Mouse (Mus musculus) kidney, embryonic 14.5 days (tissue): ENCODE results near the gene Ntng1. TPM values are rescaled to one million over a fixed set of nuclear protein-coding genes. Genes with fewer than 3 reads are reported as not detected.

Source experiments
- ATAC-seq: fragments of 200-750 bp; cut with Nextera tagmentation; 2 replicates; pipeline ENCODE4 v1.8.0; 2017; ENCODE audit warnings: moderate number of reproducible peaks, mild to moderate bottlenecking, moderate TSS enrichment, moderate library complexity; ENCODE audit not compliant: low FRiP score, low TSS enrichment
- H3K27ac ChIP-seq: fragments of 300-500 bp; sonication (generic); 2 replicates; pipeline ENCODE4 v1.5.1; 2014; ENCODE audit warnings: low read depth, mild to moderate bottlenecking, low read length, moderate library complexity, mixed read lengths
- H3K27me3 ChIP-seq: fragments of 300-500 bp; sonication (generic); 2 replicates; pipeline ENCODE4 v1.6.1; 2014; ENCODE audit warnings: mild to moderate bottlenecking, low read length; ENCODE audit not compliant: control insufficient read depth, insufficient read depth
- H3K36me3 ChIP-seq: fragments of 300-500 bp; sonication (generic); 2 replicates; pipeline ENCODE4 v1.6.1; 2014; ENCODE audit warnings: low read length, mixed read lengths; ENCODE audit not compliant: control insufficient read depth, insufficient read depth
- H3K4me1 ChIP-seq: fragments of 300-500 bp; sonication (generic); 2 replicates; pipeline ENCODE4 v1.6.1; 2014; ENCODE audit warnings: low read length, mixed read lengths; ENCODE audit not compliant: control insufficient read depth, insufficient read depth
- H3K4me2 ChIP-seq: fragments of 300-500 bp; sonication (generic); replicated peaks from 2 replicates; pipeline ENCODE4 v1.6.1; 2014; ENCODE audit warnings: low read depth, mild to moderate bottlenecking, low read length
- H3K4me3 ChIP-seq: fragments of 300-500 bp; sonication (generic); 2 replicates; pipeline ENCODE4 v1.5.1; 2014; ENCODE audit warnings: mild to moderate bottlenecking, low read length
- H3K9ac ChIP-seq: fragments of 300-500 bp; sonication (generic); 2 replicates; pipeline ENCODE4 v1.6.1; 2014; ENCODE audit warnings: low read depth, mild to moderate bottlenecking, low read length, moderate library complexity
- H3K9me3 ChIP-seq: fragments of 300-500 bp; sonication (generic); 2 replicates; pipeline ENCODE4 v1.6.1; 2016; ENCODE audit warnings: low read length; ENCODE audit not compliant: control insufficient read depth
- WGBS: fragments of 180-500 bp; shearing (Covaris S2); extraction: QIAGEN DNeasy Blood & Tissue Kit; methylation state at CpG from one replicate; pipeline ENCODE4 v1.1.7; 2014; 5-methylcytosine and 5-hydroxymethylcytosine counted together
- polyA plus RNA-seq: library from polyadenylated mRNA; unstranded; fragments of >200 nt; fragmentation: Nextera tagmentation; extraction: Ambion mirVana; gene quantifications from 2 replicates; pipeline ENCODE4 v1.2.1, GENCODE M21; 2014

Gene Ntng1
- polyA plus RNA-seq: 2.3 and 3.0 TPM in 2 replicates

- under 1% methylated on average over 52 of the region's 52 CpGs for WGBS
- Histone ChIP-seq H3K27ac (no peak within 1 kb of the TSS), H3K4me2 (peak within 1 kb of the TSS; percentile 97), H3K9me3 (no peaks in the 10 kb centered on the region), H3K4me3 (peak within 1 kb of the TSS; percentile 56), H3K9ac (peak within 1 kb of the TSS; percentile 51; the same call in 1 of the 2 replicates), H3K4me1 (no peaks in the 10 kb centered on the region), H3K27me3 (peaks cover 19% of the 10 kb centered on the region), H3K36me3 (no peaks in the 10 kb centered on the region)
- peak; percentile 65 for ATAC-seq
These were observed at the start of gene Ntng1 for GRCm38 (mm10) chr3:110143206-110144061. Gene Ntng1 (minus strand): TSS chr3:110144011.

- Histone ChIP-seq H3K9me3 (no peaks in the 10 kb centered on the region), H3K4me3 (no peak overlapping the region), H3K27ac (no peak overlapping the region), H3K4me2 (no peak overlapping the region), H3K4me1 (no peaks in the 10 kb centered on the region), H3K9ac (no peak overlapping the region), H3K36me3 (no peaks in the 10 kb centered on the region), H3K27me3 (no peaks in the 10 kb centered on the region)
- ATAC-seq: no peak
- WGBS: 77% methylated on average over 5 of the region's 5 CpGs
These were observed 43.7 kb upstream of the Ntng1 start for GRCm38 (mm10) chr3:110187401-110187948.

GRCm38 (mm10) chr3:110149089-110149488 is 5.3 kb upstream of the Ntng1 start:
- peaks cover 9% of the 10 kb centered on the region for H3K27me3 ChIP-seq
- H3K4me1 ChIP-seq: no peaks in the 10 kb centered on the region
- ATAC-seq: no peak
- H3K9me3 ChIP-seq: no peaks in the 10 kb centered on the region
- no peak overlapping the region for H3K4me2 ChIP-seq
- H3K9ac ChIP-seq: no peak overlapping the region
- WGBS: 80% methylated on average over 7 of the region's 7 CpGs
- H3K36me3 ChIP-seq: no peaks in the 10 kb centered on the region
- no peak overlapping the region for H3K27ac ChIP-seq
- no peak overlapping the region for H3K4me3 ChIP-seq

- Histone ChIP-seq H3K27me3 (peaks cover 19% of the 10 kb centered on the region), H3K27ac (no peak overlapping the region), H3K9me3 (no peaks in the 10 kb centered on the region), H3K36me3 (no peaks in the 10 kb centered on the region), H3K4me1 (no peaks in the 10 kb centered on the region), H3K4me3 (no peak overlapping the region), H3K9ac (no peak overlapping the region), H3K4me2 (no peak overlapping the region)
- no peak for ATAC-seq
- WGBS: 45% methylated on average over 6 of the region's 6 CpGs
These were observed 667 bp upstream of the Ntng1 start for GRCm38 (mm10) chr3:110144301-110145055.

- no peak overlapping the region for H3K27ac ChIP-seq
- ATAC-seq: peak; percentile 78
- no peaks in the 10 kb centered on the region for H3K36me3 ChIP-seq
- under 1% methylated on average over 70 of the region's 77 CpGs for WGBS
- peaks cover 19% of the 10 kb centered on the region for H3K27me3 ChIP-seq
- H3K4me1 ChIP-seq: no peaks in the 10 kb centered on the region
- H3K9ac ChIP-seq: peak overlapping the region; percentile 51
- peak overlapping the region; percentile 97 for H3K4me2 ChIP-seq
- no peaks in the 10 kb centered on the region for H3K9me3 ChIP-seq
- H3K4me3 ChIP-seq: peak overlapping the region; percentile 56
These were observed 1.3 kb downstream of the Ntng1 start for GRCm38 (mm10) chr3:110142314-110143205.

GRCm38 (mm10) chr3:110141351-110142302 is 2.2 kb downstream of the Ntng1 start:
- H3K9me3 ChIP-seq: no peaks in the 10 kb centered on the region
- no peaks in the 10 kb centered on the region for H3K4me1 ChIP-seq
- H3K9ac ChIP-seq: peak overlapping the region; percentile 51
- WGBS: 5% methylated on average over 13 of the region's 13 CpGs
- ATAC-seq: peak; percentile 32; the same call in 1 of the 2 replicates
- peak overlapping the region; percentile 97 for H3K4me2 ChIP-seq
- H3K36me3 ChIP-seq: no peaks in the 10 kb centered on the region
- H3K27me3 ChIP-seq: peaks cover 19% of the 10 kb centered on the region
- peak overlapping the region; percentile 56 for H3K4me3 ChIP-seq
- no peak overlapping the region for H3K27ac ChIP-seq

GRCm38 (mm10) chr3:110136115-110136514 is 7.7 kb downstream of the Ntng1 start:
- no peak overlapping the region for H3K27ac ChIP-seq
- no peaks in the 10 kb centered on the region for H3K9me3 ChIP-seq
- 19% methylated on average over 1 of the region's 1 CpGs for whole genome bisulfite sequencing
- H3K4me2 ChIP-seq: no peak overlapping the region
- ATAC-seq: no peak
- H3K4me1 ChIP-seq: no peaks in the 10 kb centered on the region
- no peaks in the 10 kb centered on the region for H3K36me3 ChIP-seq
- no peak overlapping the region for H3K9ac ChIP-seq
- no peak overlapping the region for H3K4me3 ChIP-seq
- no peaks in the 10 kb centered on the region for H3K27me3 ChIP-seq
